Mouse (Mus musculus): ENCODE data around the gene Tmem120b. TPM values are rescaled to one million over a fixed set of nuclear protein-coding genes. Genes with fewer than 3 reads are reported as not detected.

The Tmem120b gene
- 3.2 TPM for polyA plus RNA-seq (2017; shearing (Covaris generic))

DNA sequence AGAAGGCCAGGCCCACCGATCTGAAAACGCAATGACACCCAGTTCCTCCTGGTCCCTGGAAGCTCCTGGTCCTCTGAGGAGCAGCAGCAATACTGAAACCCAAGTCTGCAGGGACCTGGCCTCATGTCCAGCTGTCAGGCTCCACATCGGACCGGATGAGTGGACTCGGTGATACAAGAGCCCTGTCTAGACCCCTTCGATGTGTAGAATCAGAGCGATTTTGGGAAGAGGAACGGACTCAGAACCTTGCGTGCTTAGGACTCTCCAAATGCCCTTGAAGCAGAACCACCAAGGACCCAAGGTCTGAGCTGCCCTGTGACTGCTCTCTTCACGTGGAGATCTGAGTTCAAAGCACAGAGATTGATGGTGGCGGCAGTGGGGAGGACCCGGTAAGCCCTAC, at the start of gene Tmem120b:
Gene Tmem120b (plus strand): TSS at position 301 of the 400 bp plus-strand sequence.

GRCm38 (mm10) chr5:123046916-123047315, 21.3 kb upstream of the Tmem120b start, which contains the start of gene Morn3:
Morn3 (minus strand) TSS chr5:123047016.

DNA sequence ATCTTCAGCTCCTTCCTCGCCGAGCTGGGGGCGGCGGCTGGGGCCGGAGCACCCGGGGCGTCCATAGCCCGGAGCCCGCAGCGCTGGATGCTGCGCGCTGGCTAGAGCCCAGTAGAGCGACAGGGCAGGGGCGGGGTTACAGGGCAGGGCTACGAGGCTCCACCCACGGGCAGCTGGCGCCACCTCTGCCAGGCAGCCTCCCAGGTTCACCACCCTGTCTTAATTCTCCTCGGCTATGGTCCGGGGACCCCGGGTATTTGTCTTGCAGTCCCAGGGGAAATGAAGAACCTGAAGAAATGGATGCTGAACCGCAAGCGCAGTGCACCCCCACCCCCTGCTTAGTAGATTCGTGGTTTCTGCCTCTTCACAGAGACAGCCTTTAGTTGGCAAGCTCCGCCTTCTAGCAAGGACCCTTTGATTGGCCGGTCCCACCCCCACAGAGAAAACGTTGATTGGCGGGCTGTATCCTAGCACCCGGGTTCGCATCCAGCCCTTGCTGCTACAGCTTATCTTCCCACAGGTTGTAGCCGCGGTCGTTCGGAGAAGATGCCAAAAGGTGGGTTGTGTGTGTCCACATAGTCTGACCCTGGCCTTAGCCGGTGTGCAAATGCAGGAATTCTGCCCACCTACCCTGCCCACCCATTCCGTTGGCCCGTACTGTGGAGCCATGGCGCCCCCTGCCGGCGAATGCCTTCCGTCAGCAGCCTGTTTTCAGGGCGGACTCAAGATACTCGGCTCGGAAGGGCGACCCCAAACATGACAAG, 64.3 kb downstream of the Tmem120b start, which contains the start of gene Rhof:
Gene Rhof (minus strand): TSS at position 385 of the 764 bp plus-strand sequence.

GRCm38 (mm10) chr5:123142161-123143157, 74.2 kb downstream of the Tmem120b start, which contains the start of gene Setd1b:
Setd1b (plus strand) TSS chr5:123142193.

Other genes with a start within 250 kb of the Tmem120b start
- 225 TPM for gene Anapc5, start 247.1 kb upstream of the Tmem120b start, polyA plus RNA-seq (2017; shearing (Covaris generic))
- 25.8 TPM for gene Rnf34, start 218.4 kb upstream of the Tmem120b start, polyA plus RNA-seq (2017; shearing (Covaris generic))
- 110 TPM for gene Kdm2b, start 78.6 kb upstream of the Tmem120b start, polyA plus RNA-seq (2017; shearing (Covaris generic))
- 499 TPM for gene Orai1, start 53.3 kb upstream of the Tmem120b start, polyA plus RNA-seq (2017; shearing (Covaris generic))
- gene Morn3, start 21.4 kb upstream of the Tmem120b start, polyA plus RNA-seq (2017; shearing (Covaris generic)) = 2.2 TPM
- 98.0 TPM for gene Rhof, start 64.3 kb downstream of the Tmem120b start, polyA plus RNA-seq (2017; shearing (Covaris generic))
- gene Setd1b, start 73.8 kb downstream of the Tmem120b start, polyA plus RNA-seq (2017; shearing (Covaris generic)) = 7.5 TPM
- 35.2 TPM for gene Psmd9, start 101.0 kb downstream of the Tmem120b start, polyA plus RNA-seq (2017; shearing (Covaris generic))
- gene Hpd, start 114.3 kb downstream of the Tmem120b start, polyA plus RNA-seq (2017; shearing (Covaris generic)) = not detected
- gene Wdr66, start 183.7 kb downstream of the Tmem120b start, polyA plus RNA-seq (2017; shearing (Covaris generic)) = 0.61 TPM